Mouse (Mus musculus) stomach, embryonic 14.5 days (tissue): ENCODE data around the gene Olfr62. TPM values are rescaled to one million over a fixed set of nuclear protein-coding genes. Genes with fewer than 3 reads are reported as not detected.

Experiments used
- ATAC-seq: fragments of 200-750 bp; cut with Nextera tagmentation; 2 replicates; pipeline ENCODE4 v1.8.0; 2017; ENCODE audit warnings: low read depth, moderate TSS enrichment; ENCODE audit not compliant: insufficient number of reproducible peaks, insufficient read depth, low FRiP score
- H3K27ac ChIP-seq: fragments of 300-500 bp; sonication (generic); 2 replicates; pipeline ENCODE4 v1.5.1; 2014; ENCODE audit warnings: mild to moderate bottlenecking, low read length, moderate library complexity, mixed read lengths
- H3K27me3 ChIP-seq: fragments of 300-500 bp; sonication (generic); 2 replicates; pipeline ENCODE4 v1.6.1; 2014; ENCODE audit warnings: low read length, control low read depth, mixed read lengths; ENCODE audit not compliant: control insufficient read depth, insufficient read depth
- H3K36me3 ChIP-seq: fragments of 300-500 bp; sonication (generic); 2 replicates; pipeline ENCODE4 v1.6.1; 2014; ENCODE audit warnings: mild to moderate bottlenecking, control low read depth, low read length, moderate library complexity, mixed read lengths; ENCODE audit not compliant: control insufficient read depth, insufficient read depth
- H3K4me1 ChIP-seq: fragments of 300-500 bp; sonication (generic); 2 replicates; pipeline ENCODE4 v1.6.1; 2014; ENCODE audit warnings: low read length, control low read depth, mixed read lengths; ENCODE audit not compliant: control insufficient read depth, insufficient read depth
- H3K4me2 ChIP-seq: fragments of 300-500 bp; sonication (generic); replicated peaks from 2 replicates; pipeline ENCODE4 v1.6.1; 2014; ENCODE audit warnings: low read depth, low read length, control low read depth
- H3K4me3 ChIP-seq: fragments of 300-500 bp; sonication (generic); 2 replicates; pipeline ENCODE4 v1.5.1; 2014; ENCODE audit warnings: low read depth, low read length, control low read depth
- H3K9ac ChIP-seq: fragments of 300-500 bp; sonication (generic); replicated peaks from 2 replicates; pipeline ENCODE4 v1.6.1; 2014; ENCODE audit warnings: low read depth, mild to moderate bottlenecking, control low read depth, low read length, moderate library complexity, mixed read lengths
- H3K9me3 ChIP-seq: fragments of 300-500 bp; sonication (generic); 2 replicates; pipeline ENCODE4 v1.6.1; 2016; ENCODE audit warnings: low read depth, low read length, control low read depth; ENCODE audit not compliant: control insufficient read depth
- WGBS: fragments of 180-500 bp; shearing (Covaris S2); extraction: QIAGEN DNeasy Blood & Tissue Kit; methylation state at CpG from one replicate; pipeline ENCODE4 v1.1.7; 2014; 5-methylcytosine and 5-hydroxymethylcytosine counted together
- polyA plus RNA-seq: library from polyadenylated mRNA; unstranded; fragments of >200 nt; fragmentation: Nextera tagmentation; extraction: Ambion mirVana; gene quantifications from 2 replicates; pipeline ENCODE4 v1.2.1, GENCODE M21; 2014

Olfr62 gene
- not detected in 2 replicates for polyA plus RNA-seq

DNA sequence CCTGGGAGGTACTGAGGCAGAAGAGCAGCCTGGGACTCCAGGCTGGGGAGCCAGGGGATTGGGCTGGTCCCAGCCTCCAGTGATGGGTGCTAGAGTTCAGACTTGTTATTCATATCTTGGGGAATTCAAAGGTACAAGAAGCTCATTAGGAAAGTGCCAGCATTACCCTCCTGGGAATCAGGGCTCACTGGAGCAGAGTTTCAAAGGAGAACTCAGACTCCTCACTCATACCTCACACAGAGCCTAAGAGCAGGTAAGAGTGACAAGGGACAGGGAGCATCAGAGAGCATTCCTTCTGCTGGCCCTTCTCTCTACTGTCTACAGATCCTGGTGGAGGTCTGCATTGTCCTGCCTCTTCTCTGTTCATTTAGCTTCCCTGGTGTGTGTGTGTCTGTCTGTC lies at the start of gene Olfr62:
Gene Olfr62 (plus strand): TSS at position 301 of the 400 bp plus-strand sequence.
- Histone ChIP-seq H3K27me3 (no peaks in the 10 kb centered on the region), H3K27ac (no peak within 1 kb of the TSS)
- no peak for ATAC-seq

DNA sequence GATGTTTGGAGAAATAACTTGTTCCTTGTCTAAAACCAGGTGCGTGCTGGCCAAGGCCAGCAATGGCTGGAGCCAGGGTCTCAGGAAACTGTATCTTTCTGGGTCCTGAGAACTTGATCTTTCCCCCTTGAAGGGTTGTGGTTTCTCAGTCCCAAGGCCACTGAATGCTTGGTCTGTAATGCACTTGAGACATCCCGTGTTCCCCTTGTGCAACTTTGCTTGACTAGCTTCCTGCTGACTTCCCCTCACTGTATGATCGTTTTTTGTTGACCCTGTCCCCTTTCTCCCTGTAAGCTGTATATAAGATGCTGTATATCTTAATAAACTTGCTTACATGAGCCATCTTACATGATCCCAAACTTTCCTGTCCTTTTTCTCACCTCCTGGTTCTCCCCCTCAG lies 48.9 kb upstream of the Olfr62 start:
- Histone ChIP-seq H3K4me1 (no peaks in the 10 kb centered on the region), H3K27me3 (no peaks in the 10 kb centered on the region), H3K9ac (no peak overlapping the region), H3K4me3 (no peak overlapping the region), H3K36me3 (no peaks in the 10 kb centered on the region), H3K27ac (no peak overlapping the region), H3K9me3 (no peaks in the 10 kb centered on the region), H3K4me2 (no peak overlapping the region)
- WGBS = 69% methylated on average over 3 of the region's 3 CpGs
- ATAC-seq = no peak

More for the DNA sequence above, at the start of gene Olfr62:
- H3K36me3 ChIP-seq = no peaks in the 10 kb centered on the region
- H3K9ac ChIP-seq = no peak within 1 kb of the TSS
- H3K4me3 ChIP-seq = no peak within 1 kb of the TSS
- H3K9me3 ChIP-seq = no peaks in the 10 kb centered on the region
- H3K4me2 ChIP-seq = no peak within 1 kb of the TSS
- no peaks in the 10 kb centered on the region for H3K4me1 ChIP-seq

DNA sequence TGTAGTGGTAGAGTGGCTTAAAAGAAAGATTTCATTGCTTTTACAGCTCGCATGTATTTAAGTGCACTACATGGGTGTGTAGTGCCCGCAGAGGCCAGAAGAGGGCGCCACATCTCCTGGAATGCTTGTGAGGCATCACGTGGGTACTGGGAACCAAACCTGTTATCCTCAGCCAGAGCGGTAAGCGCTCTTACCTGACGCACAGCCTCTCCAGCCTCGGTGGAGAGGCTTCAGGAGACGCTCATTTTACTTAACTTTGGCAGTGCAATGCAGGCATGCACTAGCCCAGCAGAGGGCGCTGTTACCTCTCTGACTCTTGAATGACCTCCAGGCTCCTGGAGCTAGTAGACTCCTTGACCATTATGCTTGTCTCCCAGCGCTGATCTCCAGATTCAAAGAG lies 46.1 kb upstream of the Olfr62 start:
- WGBS = 22% methylated on average over 11 of the region's 11 CpGs
- H3K36me3 ChIP-seq = no peaks in the 10 kb centered on the region
- no peak overlapping the region for H3K9ac ChIP-seq
- no peaks in the 10 kb centered on the region for H3K27me3 ChIP-seq
- no peak for ATAC-seq
- H3K27ac ChIP-seq = no peak overlapping the region
- H3K4me3 ChIP-seq = no peak overlapping the region
- no peaks in the 10 kb centered on the region for H3K4me1 ChIP-seq
- H3K9me3 ChIP-seq = 0 out of 2 replicates have a peak, but pooled peaks cover 6% of the 10 kb centered on the region
- no peak overlapping the region for H3K4me2 ChIP-seq

DNA sequence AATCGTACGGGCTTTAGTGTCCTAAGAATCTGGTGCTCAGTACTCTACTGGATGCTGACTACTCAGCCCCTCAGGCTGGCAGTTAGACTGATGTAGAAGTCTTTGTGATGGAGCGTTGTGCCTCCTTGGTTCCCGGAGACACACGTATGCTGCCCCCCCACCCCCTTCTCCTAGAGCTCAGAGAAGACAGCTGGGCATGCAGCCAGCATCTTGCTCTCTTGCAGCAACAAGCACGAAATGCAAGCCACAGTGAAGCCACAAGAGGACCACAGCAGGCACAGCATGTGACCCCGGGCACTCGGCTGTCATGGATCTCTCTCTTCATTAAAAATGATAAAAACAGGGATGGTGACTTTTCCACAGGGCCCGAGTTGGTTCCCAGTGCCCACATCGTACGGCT lies 43.3 kb upstream of the Olfr62 start:
- H3K27ac ChIP-seq = no peak overlapping the region
- no peak overlapping the region for H3K4me3 ChIP-seq
- no peaks in the 10 kb centered on the region for H3K36me3 ChIP-seq
- no peak overlapping the region for H3K4me2 ChIP-seq
- WGBS = 85% methylated on average over 11 of the region's 11 CpGs
- H3K4me1 ChIP-seq = no peaks in the 10 kb centered on the region
- no peak overlapping the region for H3K9ac ChIP-seq
- peaks cover 6% of the 10 kb centered on the region; the same call in 1 of the 2 replicates for H3K9me3 ChIP-seq
- H3K27me3 ChIP-seq = no peaks in the 10 kb centered on the region
- ATAC-seq = no peak

DNA sequence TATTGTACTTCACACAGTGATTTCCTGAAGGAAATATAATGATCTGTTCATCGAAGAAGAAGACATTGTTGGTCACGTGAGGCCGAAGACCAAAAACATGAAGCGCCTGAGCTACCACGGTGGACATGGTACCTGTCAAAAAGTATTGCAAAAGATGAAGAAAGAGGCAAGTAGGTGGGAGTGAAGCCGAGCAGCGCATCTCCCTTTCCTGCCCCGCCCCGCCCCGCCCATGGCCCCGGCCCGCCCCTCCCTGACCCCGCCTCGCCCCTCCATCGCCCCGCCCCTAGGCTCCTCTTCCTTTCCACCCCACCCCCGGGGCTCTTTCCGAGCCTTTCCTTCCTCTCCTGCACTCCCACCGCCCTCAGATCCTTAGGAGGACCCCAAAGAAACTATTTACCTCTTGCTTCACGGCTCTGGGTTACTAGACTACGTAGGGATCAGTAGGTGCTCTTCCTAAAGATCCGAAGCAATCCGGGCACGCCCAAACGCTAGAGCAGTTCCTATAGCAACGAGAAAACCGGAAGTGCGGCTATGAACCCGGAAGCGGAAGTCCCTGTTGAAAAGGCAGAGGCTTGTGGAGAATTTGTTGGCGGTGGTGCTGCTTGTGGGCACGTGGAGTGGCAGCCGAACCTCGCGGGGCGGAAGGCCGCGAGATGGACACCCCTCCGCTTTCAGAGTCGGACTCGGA lies 38.3 kb upstream of the Olfr62 start, which contains the start of the genes Cfap57 and Ebna1bp2:
Gene Cfap57 (minus strand): TSS at position 499 of the 688 bp plus-strand sequence.
Gene Ebna1bp2 (plus strand): TSS at position 521 of the 688 bp plus-strand sequence.
- no peak within 1 kb of the TSS for H3K27ac ChIP-seq
- ATAC-seq = peak; percentile 90
- peaks cover 23% of the 10 kb centered on the region for H3K36me3 ChIP-seq
- 0 out of 2 replicates have a peak, but pooled peaks cover 4% of the 10 kb centered on the region for H3K4me1 ChIP-seq
- peak within 1 kb of the TSS; percentile 69 for H3K9ac ChIP-seq
- H3K4me3 ChIP-seq = peak within 1 kb of the TSS; percentile 69
- no peaks in the 10 kb centered on the region for H3K27me3 ChIP-seq
- H3K9me3 ChIP-seq = peaks cover 6% of the 10 kb centered on the region; the same call in 1 of the 2 replicates
- peak within 1 kb of the TSS; percentile 93 for H3K4me2 ChIP-seq
- 2% methylated on average over 38 of the region's 41 CpGs for WGBS

DNA sequence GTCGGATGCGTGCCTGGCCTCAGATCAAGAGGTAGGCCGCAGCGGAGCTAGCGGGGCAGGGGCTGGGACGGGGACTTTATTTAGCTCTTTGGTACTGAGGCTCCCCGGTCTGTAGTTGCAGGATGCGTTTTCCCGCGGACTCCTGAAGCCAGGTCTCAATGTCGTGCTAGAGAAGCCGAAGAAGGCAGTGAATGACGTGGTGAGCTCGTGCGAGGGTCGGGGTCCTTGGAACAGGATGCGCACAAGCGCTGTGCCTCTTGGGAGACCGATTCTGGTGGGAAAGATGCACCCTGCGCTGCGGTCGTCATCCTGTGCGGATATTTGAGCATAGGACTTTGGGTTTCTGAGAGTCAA lies 37.8 kb upstream of the Olfr62 start:
- ATAC-seq = peak; percentile 28; the same call in 1 of the 2 replicates
- H3K36me3 ChIP-seq = peaks cover 28% of the 10 kb centered on the region
- peak overlapping the region; percentile 69 for H3K4me3 ChIP-seq
- H3K4me1 ChIP-seq = 0 out of 2 replicates have a peak, but pooled peaks cover 4% of the 10 kb centered on the region
- peak overlapping the region; percentile 93 for H3K4me2 ChIP-seq
- peaks cover 6% of the 10 kb centered on the region; the same call in 1 of the 2 replicates for H3K9me3 ChIP-seq
- H3K9ac ChIP-seq = peak overlapping the region; percentile 69
- H3K27ac ChIP-seq = no peak overlapping the region
- H3K27me3 ChIP-seq = no peaks in the 10 kb centered on the region
- under 1% methylated on average over 23 of the region's 23 CpGs for WGBS

DNA sequence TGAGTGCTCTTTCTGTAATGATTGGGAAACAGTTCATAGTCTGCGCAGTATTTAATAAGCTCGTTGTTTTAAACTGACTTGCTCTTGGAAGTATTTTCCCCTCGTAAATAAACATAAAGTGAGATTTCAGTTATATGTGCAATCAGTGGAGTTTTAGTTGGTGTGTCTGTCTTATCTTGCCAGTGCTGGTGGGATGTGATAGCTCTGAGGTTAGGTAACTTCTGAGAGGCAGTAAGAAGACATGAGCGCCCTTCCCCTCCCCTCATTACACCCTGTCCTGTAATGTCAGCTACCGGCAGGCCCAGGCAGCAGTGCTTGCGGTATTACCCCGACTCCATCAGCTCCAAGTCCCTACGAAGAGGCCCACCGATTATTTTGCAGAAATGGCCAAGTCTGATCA lies 37.0 kb upstream of the Olfr62 start:
- no peak overlapping the region for H3K9ac ChIP-seq
- WGBS = 89% methylated on average over 9 of the region's 9 CpGs

DNA sequence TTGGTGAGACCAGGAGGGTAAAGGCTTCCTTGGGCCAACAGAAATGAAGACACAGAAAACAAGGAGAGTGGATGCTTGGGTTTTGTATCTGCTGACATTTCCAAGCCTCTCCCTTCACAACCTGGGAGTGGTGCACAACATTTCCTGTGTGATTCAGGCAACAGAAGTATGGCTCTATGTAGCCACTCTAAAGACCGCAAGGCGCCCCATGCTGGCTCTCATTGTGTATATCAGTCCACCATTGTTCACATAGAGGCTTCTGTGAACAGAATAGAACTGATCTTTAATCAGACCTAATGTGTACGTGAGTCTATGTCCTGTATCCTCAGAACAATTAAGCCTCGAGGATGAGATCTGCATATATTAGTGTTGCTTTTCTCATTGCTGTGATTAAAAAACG lies 28.5 kb upstream of the Olfr62 start:
- 93% methylated on average over 5 of the region's 5 CpGs for WGBS
- Histone ChIP-seq H3K4me2 (no peak overlapping the region), H3K36me3 (peaks cover 28% of the 10 kb centered on the region), H3K9ac (no peak overlapping the region), H3K4me3 (no peak overlapping the region), H3K4me1 (no peaks in the 10 kb centered on the region), H3K27ac (no peak overlapping the region), H3K9me3 (no peaks in the 10 kb centered on the region), H3K27me3 (no peaks in the 10 kb centered on the region)
- ATAC-seq = no peak

More for the DNA sequence above, 37.0 kb upstream of the Olfr62 start:
- Histone ChIP-seq H3K27ac (no peak overlapping the region), H3K4me1 (0 out of 2 replicates have a peak, but pooled peaks cover 4% of the 10 kb centered on the region), H3K27me3 (no peaks in the 10 kb centered on the region), H3K4me3 (peak overlapping the region; percentile 69; the same call in 1 of the 2 replicates), H3K4me2 (peak overlapping the region; percentile 93), H3K9me3 (peaks cover 6% of the 10 kb centered on the region; the same call in 1 of the 2 replicates), H3K36me3 (peaks cover 33% of the 10 kb centered on the region)
- ATAC-seq = no peak
